Mouse (Mus musculus) megakaryocyte, adult 5-6 weeks (primary cell): ENCODE measurements at regions not wholly inside any gene's neighbourhood (a gene's known extent, or its start where the extent isn't known, plus 50 kb on each side); places are given as distances from the start of the nearest gene placed in this dataset.

Experiments
- ATAC-seq: 2 replicates; pipeline ENCODE4 v1.8.0; 2016; ENCODE audit warnings: mild to moderate bottlenecking, inconsistent platforms; ENCODE audit not compliant: poor library complexity, severe bottlenecking

- ATAC-seq: no peak
These were observed 552.7 kb upstream of the Mgmt start for GRCm38 (mm10) chr7:136341599-136342210.

DNA sequence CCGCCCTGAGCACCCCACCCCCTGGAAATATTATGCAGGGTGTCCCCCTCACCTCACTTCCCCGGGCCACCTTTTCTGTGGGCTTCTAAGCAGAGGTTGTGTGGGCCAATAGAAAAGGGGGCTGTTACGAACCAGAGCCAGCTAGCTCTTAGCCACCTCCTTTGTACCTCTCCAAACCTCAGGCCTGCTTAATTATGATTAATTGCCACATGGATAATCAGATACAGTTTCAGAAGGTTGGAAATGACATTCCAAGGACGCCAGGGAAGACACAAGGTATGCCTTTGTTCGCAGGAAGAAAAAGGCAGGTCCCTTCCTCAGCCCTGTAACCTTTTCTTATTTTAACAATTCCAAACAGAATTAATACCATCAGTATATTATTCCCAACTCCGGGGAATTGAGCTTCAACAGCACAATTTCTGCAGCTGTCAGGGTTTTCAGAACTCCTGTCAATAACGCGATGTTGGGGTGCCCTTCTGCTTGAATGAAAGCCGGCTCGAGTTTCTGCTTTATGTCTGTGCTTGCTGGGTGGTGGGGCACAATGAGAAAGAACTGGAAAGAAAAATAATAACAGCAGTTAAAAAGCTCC lies 552.1 kb upstream of the Mgmt start:
- ATAC-seq: no peak

- ATAC-seq: no peak
These were observed 551.6 kb upstream of the Mgmt start for GRCm38 (mm10) chr7:136342822-136343221.

GRCm38 (mm10) chr7:136343494-136343893 lies 550.9 kb upstream of the Mgmt start:
- no peak for ATAC-seq

DNA sequence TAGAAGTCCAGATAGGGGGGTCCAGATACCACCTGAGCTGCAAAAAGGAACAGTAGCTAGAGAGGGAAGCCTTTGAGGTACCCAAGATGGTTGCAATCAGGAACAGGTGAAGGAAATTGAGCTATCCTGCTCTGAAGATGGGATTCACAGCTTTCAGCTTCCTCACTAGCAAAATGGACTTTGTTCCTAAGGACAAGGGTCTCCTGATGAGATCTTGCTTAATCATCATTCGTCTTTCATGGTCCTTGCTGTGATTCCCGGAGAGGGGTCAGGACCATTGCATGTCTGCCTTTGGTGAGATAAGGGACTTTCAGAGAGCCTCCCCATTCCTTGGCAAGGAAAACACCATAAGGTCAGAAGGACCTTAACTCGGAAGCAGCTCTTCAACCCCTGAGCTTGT lies 549.4 kb upstream of the Mgmt start:
- ATAC-seq: no peak

DNA sequence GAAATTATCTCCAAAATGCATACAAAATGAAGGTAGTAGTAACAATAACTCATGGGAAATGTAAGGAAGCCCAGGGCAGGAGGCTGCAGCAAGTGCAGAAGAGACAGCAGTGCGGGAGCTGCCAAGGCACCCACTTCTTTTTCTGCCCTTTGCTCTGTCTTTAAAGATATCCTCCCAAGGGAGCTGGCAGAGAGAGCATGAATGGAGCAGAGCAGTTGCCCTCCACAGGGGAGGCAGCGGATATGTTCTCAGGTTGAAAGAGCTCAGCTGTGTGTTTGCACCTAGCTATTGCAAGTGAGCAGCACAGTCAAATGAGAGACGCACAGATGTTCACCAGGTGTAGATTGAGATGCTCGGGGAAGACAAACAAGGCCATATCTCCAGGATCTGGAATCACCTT lies 547.9 kb upstream of the Mgmt start:
- ATAC-seq: no peak

DNA sequence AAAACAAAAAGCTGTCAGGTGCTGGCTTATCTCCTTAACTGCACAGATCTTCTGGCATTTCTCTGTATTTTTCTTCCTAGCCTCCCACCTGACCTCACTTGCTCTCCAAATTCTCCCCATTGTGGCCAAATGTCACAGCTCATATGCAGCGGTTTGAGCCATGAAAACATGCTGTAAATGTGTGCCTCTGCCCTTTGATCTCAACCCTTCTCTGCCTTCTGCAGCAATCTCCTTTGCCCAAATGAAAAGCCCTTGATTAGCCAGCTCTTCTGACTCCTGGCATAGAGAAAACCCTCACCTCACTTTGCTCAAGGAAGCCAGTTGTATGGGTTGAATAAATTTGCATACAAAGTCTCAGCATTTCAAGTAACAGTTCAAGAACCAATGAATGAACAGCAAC lies 546.1 kb upstream of the Mgmt start:
- no peak for ATAC-seq

DNA sequence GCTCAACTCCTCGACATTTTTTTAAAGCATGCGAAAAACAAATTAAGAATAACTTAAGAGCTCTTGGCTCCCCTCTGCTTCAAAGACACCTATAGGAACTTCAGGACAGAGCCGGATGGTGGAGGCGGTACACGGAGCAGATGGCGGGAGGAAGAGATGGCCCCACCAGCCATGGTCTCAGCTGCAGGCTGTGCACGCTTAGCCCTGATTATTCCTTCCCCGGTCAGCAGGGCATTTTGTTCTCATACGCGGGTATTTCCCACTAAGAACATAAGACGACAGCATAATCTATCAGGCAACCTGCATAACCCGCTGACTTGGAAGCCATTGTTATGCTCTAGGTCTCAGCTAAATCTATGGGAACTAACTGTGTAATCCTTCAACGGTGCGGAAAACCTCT lies 544.8 kb upstream of the Mgmt start:
- no peak for ATAC-seq

GRCm38 (mm10) chr7:136357011-136357410 lies 537.4 kb upstream of the Mgmt start:
- ATAC-seq: no peak

- no peak for ATAC-seq
These were observed 528.8 kb upstream of the Mgmt start for GRCm38 (mm10) chr7:136365318-136366211.

DNA sequence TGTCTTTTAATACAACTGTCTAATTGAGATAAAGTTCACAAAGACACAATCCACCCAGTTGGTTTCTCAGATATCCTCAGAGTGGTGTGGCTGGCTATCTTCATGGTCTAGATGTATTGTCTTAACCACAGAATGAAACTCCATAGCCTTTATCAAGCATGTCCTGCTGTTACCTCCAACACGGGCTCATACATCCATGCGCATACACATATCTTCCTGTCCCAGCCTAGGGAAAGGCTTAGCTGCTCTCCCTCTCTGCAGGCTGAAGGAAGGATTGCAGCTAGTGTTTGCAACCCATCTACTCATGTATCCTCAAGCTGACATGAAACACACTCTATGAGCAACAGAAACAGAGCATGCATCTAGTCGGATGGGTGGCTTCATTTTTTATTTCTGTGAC lies 517.2 kb upstream of the Mgmt start:
- ATAC-seq: no peak

- ATAC-seq: no peak
These were observed 516.7 kb upstream of the Mgmt start for GRCm38 (mm10) chr7:136377742-136378141.

- ATAC-seq: no peak
These were observed 516.1 kb upstream of the Mgmt start for GRCm38 (mm10) chr7:136378321-136378720.

DNA sequence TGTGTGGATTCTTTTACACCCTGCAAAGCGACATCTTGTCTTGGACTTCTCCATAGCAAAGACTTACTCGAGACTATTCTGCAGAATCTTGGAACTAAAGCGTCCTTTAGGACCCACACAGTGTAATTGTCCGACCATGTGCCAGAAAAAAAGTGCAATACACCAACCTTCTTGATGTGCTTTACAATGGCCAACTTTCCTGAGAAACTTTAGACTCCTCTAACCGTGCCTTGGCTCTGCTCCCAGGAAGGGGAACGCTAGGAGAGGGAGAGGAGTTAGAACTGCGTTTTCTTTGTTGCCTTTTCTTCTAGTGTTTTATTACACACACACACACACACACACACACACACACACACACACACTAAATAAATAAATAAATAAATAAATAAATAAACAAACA lies 515.1 kb upstream of the Mgmt start:
- no peak for ATAC-seq

DNA sequence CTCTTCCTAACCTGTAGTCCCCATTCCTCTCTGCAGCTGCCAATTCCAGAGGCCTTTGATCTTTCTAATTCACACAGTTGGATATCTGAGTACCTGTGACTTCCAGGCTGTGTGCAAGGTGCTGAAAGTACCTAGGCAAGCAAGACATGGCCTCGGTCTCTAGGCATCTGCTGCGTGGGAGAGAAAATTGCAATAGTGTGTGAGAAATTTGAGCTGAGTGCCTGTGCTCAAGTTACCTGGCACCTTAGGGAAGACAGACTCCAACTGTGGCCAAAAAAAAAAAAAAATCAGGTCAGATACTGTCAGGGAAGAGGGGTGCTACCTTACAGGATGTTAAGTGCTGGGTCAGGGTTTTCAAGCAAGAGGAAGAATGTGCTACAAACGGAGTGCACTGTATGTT lies 514.7 kb upstream of the Mgmt start:
- ATAC-seq: no peak

GRCm38 (mm10) chr7:136383296-136383695 lies 511.1 kb upstream of the Mgmt start:
- no peak for ATAC-seq

- no peak for ATAC-seq
These were observed 506.7 kb upstream of the Mgmt start for GRCm38 (mm10) chr7:136387736-136388135.

GRCm38 (mm10) chr7:136390066-136390465 lies 504.3 kb upstream of the Mgmt start:
- ATAC-seq: no peak

GRCm38 (mm10) chr7:136393454-136393853 lies 501.0 kb upstream of the Mgmt start:
- no peak for ATAC-seq

DNA sequence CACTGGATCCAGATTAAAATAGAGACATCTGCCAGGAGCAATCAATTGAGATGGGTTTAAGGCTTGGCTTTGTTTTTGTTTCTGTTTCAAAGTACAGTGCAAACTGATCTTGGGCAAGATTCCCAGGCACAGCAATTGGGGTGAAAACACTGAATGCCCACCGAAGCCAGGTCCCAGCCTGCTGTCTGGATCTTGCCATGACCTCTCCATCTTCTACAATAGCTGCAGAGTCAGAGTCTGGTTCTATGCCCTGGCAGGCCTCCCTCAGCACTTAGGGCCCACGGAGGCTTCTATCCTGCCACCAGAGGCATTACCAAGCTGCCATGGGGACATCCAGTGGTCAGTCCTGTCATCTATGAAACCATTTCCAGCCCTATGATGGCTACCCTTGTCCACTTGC lies 498.6 kb upstream of the Mgmt start:
- ATAC-seq: no peak

- no peak for ATAC-seq
These were observed 497.3 kb upstream of the Mgmt start for GRCm38 (mm10) chr7:136397101-136397500.
